Mouse (Mus musculus) MEL (cell line): ENCODE measurements around the gene Gm20721.
A peak's percentile ranks its signal among the peaks of the same experiment; 100 is the strongest.

Experiments
- CHD1 ChIP-seq: IDR thresholded peaks from 2 replicates; pipeline ENCODE4 v1.6.1; 2012; ENCODE audit warnings: low read depth, mild to moderate bottlenecking, inconsistent platforms, low read length, improper control_type of control experiment
- CTCF ChIP-seq, 3 experiments: IDR thresholded peaks in 2 of 3; conservative IDR thresholded peaks in 1 of 3; 2 replicates each; pipeline ENCODE4 v1.5.1; 2011 to 2012; ENCODE audit warnings: low read length in 3 of 3, low read depth in 2 of 3, mild to moderate bottlenecking in 2 of 3, improper control_type of control experiment in 1 of 3, inconsistent platforms in 1 of 3, mixed read lengths in 1 of 3, moderate library complexity in 1 of 3; ENCODE audit not compliant: control insufficient read depth in 1 of 3, insufficient read depth in 1 of 3, poor library complexity in 1 of 3, severe bottlenecking in 1 of 3
- ELF1 ChIP-seq: IDR thresholded peaks from 2 replicates; pipeline ENCODE4 v1.6.1; 2014; ENCODE audit warnings: low read depth, mild to moderate bottlenecking, inconsistent platforms, low read length, improper control_type of control experiment, moderate library complexity
- GABPA ChIP-seq: IDR thresholded peaks from 2 replicates; pipeline ENCODE4 v1.6.1; 2012; ENCODE audit warnings: low read depth, mild to moderate bottlenecking, inconsistent platforms, low read length, improper control_type of control experiment, moderate library complexity
- MAX ChIP-seq: IDR thresholded peaks from 2 replicates; pipeline ENCODE4 v1.6.1; 2011; ENCODE audit warnings: low read length, improper control_type of control experiment
- MXI1 ChIP-seq: IDR thresholded peaks from 2 replicates; pipeline ENCODE4 v1.6.1; 2011; ENCODE audit warnings: mild to moderate bottlenecking, low read depth, low read length, improper control_type of control experiment
- RAD21 ChIP-seq: IDR thresholded peaks from 2 replicates; pipeline ENCODE4 v1.6.1; 2011; ENCODE audit warnings: mild to moderate bottlenecking, low read depth, low read length, improper control_type of control experiment
- SIN3A ChIP-seq: IDR thresholded peaks from 2 replicates; pipeline ENCODE4 v1.6.1; 2012; ENCODE audit warnings: low read length, improper control_type of control experiment, inconsistent platforms

- TF ChIP-seq MAX (peak; percentile 70), CHD1 (no peak), ELF1 (no peak), MXI1 (no peak), GABPA (no peak), CTCF (IDR thresholded peaks at IDR 0.05 in 2 of 3, conservative IDR thresholded peaks at IDR 0.05 in 1 of 3; ENCODE audit: control insufficient read depth in 1 of 3, insufficient read depth in 1 of 3, low read depth in 2 of 3, low read length in 3 of 3, poor library complexity in 1 of 3, severe bottlenecking in 1 of 3) (0 out of 6 replicates have a peak, but pooled peaks of 1 of the 3 experiments have one; percentile 1), SIN3A (peak; percentile 37), RAD21 (no peak)
Measured at GRCm38 (mm10) chr2:174328926-174329662, 17.4 kb downstream of the Gm20721 start.
